ENCODE assay signal across 25 mouse cellular contexts in genomic region chr7:27133757-27134156, GRCm38 (mm10). TPM values are rescaled to one million over a fixed set of nuclear protein-coding genes. Genes with fewer than 3 reads are reported as not detected.
DNase-seq lines count a peak whose midpoint lies in the region; ATAC-seq and TF ChIP-seq lines count a peak whose summit lies in the region.
"Had no signal": no experiment of that assay in that cellular context is flagged by ENCODE, and none has a peak within 500 bp of the region (broad histone marks: within the 10 kb centered on the region; RNA-seq: fewer than 3 reads in every experiment).

No protein-coding gene starts in this region.

- no peak overlapping the region for H3K27ac ChIP-seq in intestine, embryonic 16.5 days (ENCODE audit: low read length)
- no peak overlapping the region for H3K27ac ChIP-seq in intestine, embryonic 15.5 days
- H3K27ac ChIP-seq in intestine, postnatal 0 days (ENCODE audit: low read depth, low read length) = no peak overlapping the region

- H3K9me3 ChIP-seq in intestine, embryonic 16.5 days (ENCODE audit: control insufficient read depth, low read length) = 0 out of 2 replicates have a peak, but pooled peaks cover 3% of the 10 kb centered on the region
- H3K9me3 ChIP-seq in intestine, embryonic 15.5 days = no peaks in the 10 kb centered on the region
- no peaks in the 10 kb centered on the region for H3K9me3 ChIP-seq in intestine, postnatal 0 days (ENCODE audit: control insufficient read depth)
- H3K9me3 ChIP-seq: G1E had no signal

- H3K27me3 ChIP-seq in intestine, embryonic 16.5 days (replicated peaks; ENCODE audit: control insufficient read depth, insufficient read depth, low read length) = no peaks in the 10 kb centered on the region
- H3K27me3 ChIP-seq in intestine, embryonic 15.5 days (replicated peaks) = no peaks in the 10 kb centered on the region
- H3K27me3 ChIP-seq in intestine, postnatal 0 days (replicated peaks; ENCODE audit: control insufficient read depth, insufficient read depth, low read length) = no peaks in the 10 kb centered on the region

- H3K4me2 ChIP-seq in intestine, embryonic 16.5 days (ENCODE audit: low read depth, low read length) = no peak overlapping the region
- no peak overlapping the region for H3K4me2 ChIP-seq in intestine, embryonic 15.5 days (replicated peaks)
- peak overlapping the region; percentile 47; the same call in 1 of the 2 replicates for H3K4me2 ChIP-seq in intestine, postnatal 0 days (replicated peaks; ENCODE audit: low read depth)

- TF ChIP-seq CTCF in intestine, postnatal 0 days (IDR thresholded peaks at IDR 0.05; ENCODE audit: low read depth) = no peak

- DNase-seq in adrenal gland, adult 2 months = no peak
- DNase-seq: adrenal gland, adult 8-10 months; B cell, adult 2 months; cerebellum, adult 11 months; cerebellum, adult 11-12 months; cerebellum, adult 18-20 months had no signal

- H3K4me1 ChIP-seq in intestine, embryonic 16.5 days (ENCODE audit: control insufficient read depth, insufficient read depth, low read length) = peaks cover 5% of the 10 kb centered on the region; the same call in 1 of the 2 replicates
- 0 out of 2 replicates have a peak, but pooled peaks cover 5% of the 10 kb centered on the region for H3K4me1 ChIP-seq in intestine, embryonic 15.5 days (replicated peaks)
- 0 out of 2 replicates have a peak, but pooled peaks cover 3% of the 10 kb centered on the region for H3K4me1 ChIP-seq in intestine, postnatal 0 days (replicated peaks; ENCODE audit: control insufficient read depth, insufficient read depth, low read length)

- 80% methylated on average over 4 of the region's 4 CpGs for WGBS in intestine, embryonic 16.5 days
- 73% methylated on average over 4 of the region's 4 CpGs for WGBS in intestine, embryonic 15.5 days
- 41% methylated on average over 4 of the region's 4 CpGs for WGBS in intestine, postnatal 0 days

- no peak overlapping the region for H3K4me3 ChIP-seq in intestine, embryonic 16.5 days (ENCODE audit: low read length)
- H3K4me3 ChIP-seq in intestine, embryonic 15.5 days (replicated peaks) = no peak overlapping the region
- H3K4me3 ChIP-seq in intestine, postnatal 0 days (ENCODE audit: low read depth, low read length) = no peak overlapping the region

- peak; percentile 77 for ATAC-seq in intestine, embryonic 16.5 days
- ATAC-seq in intestine, embryonic 15.5 days = no peak
- ATAC-seq in intestine, postnatal 0 days = peak; percentile 60; the same call in 1 of the 2 replicates
- ATAC-seq: activated CD4-positive, CD25-positive, alpha-beta regulatory T cell, adult 4 months; CD4-positive, CD25-positive, alpha-beta regulatory T cell, adult 4 months; Patski had no signal

- H3K9ac ChIP-seq in intestine, embryonic 16.5 days (ENCODE audit: low read depth, low read length) = no peak overlapping the region
- no peak overlapping the region for H3K9ac ChIP-seq in intestine, embryonic 15.5 days
- H3K9ac ChIP-seq in intestine, postnatal 0 days (ENCODE audit: low read depth, low read length) = no peak overlapping the region

- H3K36me3 ChIP-seq in intestine, embryonic 16.5 days (ENCODE audit: control insufficient read depth, insufficient read depth, low read length) = no peaks in the 10 kb centered on the region
- no peaks in the 10 kb centered on the region for H3K36me3 ChIP-seq in intestine, embryonic 15.5 days
- no peaks in the 10 kb centered on the region for H3K36me3 ChIP-seq in intestine, postnatal 0 days (ENCODE audit: control insufficient read depth, insufficient read depth)
- H3K36me3 ChIP-seq: G1E had no signal

RNA-seq across cellular contexts. Expression of gene Cyp2f2, which starts 14.0 kb away (rescaled TPM):
- 0.17 TPM in 1 of 2 replicates, not detected in the other for polyA plus RNA-seq in intestine, embryonic 16.5 days (2015; fragmentation: Nextera tagmentation; extraction: Ambion mirVana)
- 0.09 and 0.13 TPM in 2 replicates for polyA plus RNA-seq in intestine, embryonic 15.5 days (2015; fragmentation: Nextera tagmentation; extraction: Ambion mirVana)
- 0.31 and 0.42 TPM in 2 replicates for polyA plus RNA-seq in intestine, postnatal 0 days (2015; fragmentation: Nextera tagmentation; extraction: Ambion mirVana)
- 100 to 1,000 TPM in 1 of 2 experiments, 1 to 10 TPM in 1; 2.1 to 993 TPM for total RNA-seq in adrenal gland, adult 2 months (2021)
- 363 and 752 TPM in 2 replicates for polyA plus RNA-seq in adrenal gland, adult 2 months (2012; rRNA removed)
- total RNA-seq: CH12.LX, ES-E14, G1E, MEL had no signal
- polyA plus RNA-seq: activated CD4-positive, CD25-positive, alpha-beta regulatory T cell, adult 4 months; brain, embryonic 14.5 days; C2C12; CD4-positive, CD25-positive, alpha-beta regulatory T cell, adult 4 months; G1E; Patski had no signal

RNA-seq across cellular contexts. Expression of gene Cyp2t4, which starts 19.8 kb away (rescaled TPM):
- polyA plus RNA-seq in intestine, embryonic 16.5 days (2015; fragmentation: Nextera tagmentation; extraction: Ambion mirVana) = 0.09 TPM in 1 of 2 replicates, not detected in the other
- 0.09 and 0.16 TPM in 2 replicates for polyA plus RNA-seq in intestine, embryonic 15.5 days (2015; fragmentation: Nextera tagmentation; extraction: Ambion mirVana)
- not detected in 2 replicates for polyA plus RNA-seq in intestine, postnatal 0 days (2015; fragmentation: Nextera tagmentation; extraction: Ambion mirVana)
- not detected for total RNA-seq in adrenal gland, adult 2 months (2021)
- not detected in 2 replicates for polyA plus RNA-seq in adrenal gland, adult 2 months (2012; rRNA removed)
- total RNA-seq: adrenal gland, adult 18-20 months; adrenal gland, adult 8-10 months; adrenal gland, postnatal 10 days; adrenal gland, postnatal 14 days; adrenal gland, postnatal 25 days; adrenal gland, postnatal 36 days; adrenal gland, postnatal 4 days; CH12.LX; G1E; MEL had no signal
- polyA plus RNA-seq: brain, embryonic 14.5 days; C2C12; cerebellum, adult 2 months; G1E had no signal

RNA-seq across cellular contexts. Expression of gene Egln2, which starts 32.8 kb away (rescaled TPM):
- 66.1 and 72.4 TPM in 2 replicates for polyA plus RNA-seq in intestine, embryonic 16.5 days (2015; fragmentation: Nextera tagmentation; extraction: Ambion mirVana)
- polyA plus RNA-seq in intestine, embryonic 15.5 days (2015; fragmentation: Nextera tagmentation; extraction: Ambion mirVana) = 68.1 and 73.0 TPM in 2 replicates
- polyA plus RNA-seq in intestine, postnatal 0 days (2015; fragmentation: Nextera tagmentation; extraction: Ambion mirVana) = 63.9 and 64.0 TPM in 2 replicates
- total RNA-seq in adrenal gland, adult 2 months (2021) = 100 to 1,000 TPM in 1 of 2 experiments, 10 to 100 TPM in 1; 85.6 to 101 TPM
- 142 and 144 TPM in 2 replicates for polyA plus RNA-seq in adrenal gland, adult 2 months (2012; rRNA removed)

RNA-seq across cellular contexts. Expression of gene Rab4b, which starts 44.9 kb away (rescaled TPM):
- 69.9 and 70.1 TPM in 2 replicates for polyA plus RNA-seq in intestine, embryonic 16.5 days (2015; fragmentation: Nextera tagmentation; extraction: Ambion mirVana)
- polyA plus RNA-seq in intestine, embryonic 15.5 days (2015; fragmentation: Nextera tagmentation; extraction: Ambion mirVana) = 65.4 and 66.3 TPM in 2 replicates
- polyA plus RNA-seq in intestine, postnatal 0 days (2015; fragmentation: Nextera tagmentation; extraction: Ambion mirVana) = 96.2 and 103 TPM in 2 replicates
- 10 to 100 TPM; 53.2 to 60.9 TPM for total RNA-seq in adrenal gland, adult 2 months (2021)
- 86.9 and 97.4 TPM in 2 replicates for polyA plus RNA-seq in adrenal gland, adult 2 months (2012; rRNA removed)

RNA-seq across cellular contexts. Expression of gene Gm21983, which starts 47.1 kb away (rescaled TPM):
- not detected in 2 replicates for polyA plus RNA-seq in intestine, embryonic 16.5 days (2015; fragmentation: Nextera tagmentation; extraction: Ambion mirVana)
- polyA plus RNA-seq in intestine, embryonic 15.5 days (2015; fragmentation: Nextera tagmentation; extraction: Ambion mirVana) = not detected in 2 replicates
- 0.22 TPM in 1 of 2 replicates, not detected in the other for polyA plus RNA-seq in intestine, postnatal 0 days (2015; fragmentation: Nextera tagmentation; extraction: Ambion mirVana)
- total RNA-seq in adrenal gland, adult 2 months (2021) = not detected
- polyA plus RNA-seq in adrenal gland, adult 2 months (2012; rRNA removed) = 0.10 TPM in 1 of 2 replicates, not detected in the other
- total RNA-seq: adrenal gland, adult 18-20 months; adrenal gland, adult 8-10 months; adrenal gland, postnatal 10 days; adrenal gland, postnatal 14 days; adrenal gland, postnatal 25 days; adrenal gland, postnatal 36 days; adrenal gland, postnatal 4 days; ES-E14; G1E; MEL had no signal
- polyA plus RNA-seq: brain, embryonic 14.5 days; CD4-positive, CD25-positive, alpha-beta regulatory T cell, adult 4 months; cerebellum, adult 2 months; G1E; Patski had no signal

Comparison
In these comparisons a context has a peak if more than half of its experiments do, and no peak if none do; other contexts are left out.
1. RNA of gene Cyp2f2, which starts 14.0 kb away (polyA plus RNA-seq): 363 to 752 TPM in adrenal gland, adult 2 months; 0.31 to 0.42 TPM in intestine, postnatal 0 days, 0.17 TPM in intestine, embryonic 16.5 days and 0.09 to 0.13 TPM in intestine, embryonic 15.5 days; every median in the first group is over 100 times any median in the second.